ENCODE assay signal across 19 mouse cellular contexts in genomic region chr6:54305777-54306176, GRCm38 (mm10). TPM values are rescaled to one million over a fixed set of nuclear protein-coding genes. Genes with fewer than 3 reads are reported as not detected.
"Had no signal": no experiment of that assay in that cellular context is flagged by ENCODE, and none has a peak within 500 bp of the region (broad histone marks: within the 10 kb centered on the region; RNA-seq: fewer than 3 reads in every experiment).

No protein-coding gene starts in this region.

- DNase-seq: left cerebral cortex, postnatal 4 days; liver; liver, embryonic 13.5 days; liver, postnatal 0 days; lung, adult 18-20 months; lung, adult 2 months; lung, embryonic 14.5 days; lung, postnatal 10 days; lung, postnatal 14 days; lung, postnatal 36 days; lung, postnatal 4 days; midbrain, embryonic 14.5 days had no signal

- ATAC-seq: liver, embryonic 12.5 days; liver, postnatal 0 days; lung, postnatal 0 days; midbrain, embryonic 13.5 days; midbrain, embryonic 15.5 days; midbrain, embryonic 16.5 days had no signal

RNA-seq across cellular contexts. Expression of gene Prr15, which starts 19.9 kb away (rescaled TPM):
- total RNA-seq: megakaryocyte, adult 5-6 weeks; monocyte, adult 5-6 weeks had no signal
